Mouse (Mus musculus): ENCODE data around the gene Nrsn2.

The Nrsn2 gene

DNA sequence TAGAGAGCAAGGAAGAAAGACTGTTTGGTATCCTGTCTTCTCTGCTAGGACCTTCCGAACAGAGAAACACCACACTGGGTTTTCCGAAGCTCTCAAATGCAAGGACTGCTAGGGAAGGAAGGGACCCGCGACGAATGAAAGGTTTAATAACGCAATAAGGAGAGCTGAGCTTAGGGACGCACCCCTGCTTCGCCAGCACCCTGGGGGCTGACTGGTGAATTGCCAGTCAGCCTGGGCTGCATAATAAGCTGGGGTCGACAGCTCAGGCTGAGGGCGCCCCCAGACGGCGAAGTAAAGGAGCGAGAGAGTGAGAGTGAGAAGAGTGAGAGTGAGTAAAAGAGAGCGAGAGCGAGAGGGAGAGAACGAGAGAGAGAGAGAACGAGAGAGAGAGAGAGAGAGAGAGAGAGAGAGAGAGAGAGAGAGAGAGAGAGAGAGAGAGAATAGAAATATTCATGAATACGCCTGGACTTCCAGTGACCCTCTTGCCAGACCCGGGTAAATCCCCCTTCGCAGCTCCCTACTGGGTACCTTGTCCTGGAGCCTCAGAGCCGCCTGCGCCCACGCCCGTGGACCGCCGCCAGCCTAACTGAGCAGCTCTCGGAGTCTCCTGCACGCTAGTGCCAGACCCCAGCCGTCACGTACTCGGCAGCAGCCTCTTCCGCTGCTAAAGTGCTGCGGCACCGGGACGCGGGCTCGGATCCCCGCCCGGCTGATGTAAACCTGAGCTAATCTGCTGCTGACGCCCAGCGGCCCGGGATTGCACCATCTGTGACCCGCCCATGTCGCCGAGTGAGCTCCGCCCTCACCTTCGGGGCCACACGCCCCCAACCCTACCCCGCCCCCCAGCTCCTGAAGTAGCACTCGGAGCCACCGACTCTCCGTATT lies 32.9 kb downstream of the Nrsn2 start, which contains the start of gene Trib3:
TSS of gene Trib3 (minus strand) at position 704 of the 885 bp plus-strand sequence.
- in situ Hi-C loops (cut with MboI, MseI), result no loop called here

DNA sequence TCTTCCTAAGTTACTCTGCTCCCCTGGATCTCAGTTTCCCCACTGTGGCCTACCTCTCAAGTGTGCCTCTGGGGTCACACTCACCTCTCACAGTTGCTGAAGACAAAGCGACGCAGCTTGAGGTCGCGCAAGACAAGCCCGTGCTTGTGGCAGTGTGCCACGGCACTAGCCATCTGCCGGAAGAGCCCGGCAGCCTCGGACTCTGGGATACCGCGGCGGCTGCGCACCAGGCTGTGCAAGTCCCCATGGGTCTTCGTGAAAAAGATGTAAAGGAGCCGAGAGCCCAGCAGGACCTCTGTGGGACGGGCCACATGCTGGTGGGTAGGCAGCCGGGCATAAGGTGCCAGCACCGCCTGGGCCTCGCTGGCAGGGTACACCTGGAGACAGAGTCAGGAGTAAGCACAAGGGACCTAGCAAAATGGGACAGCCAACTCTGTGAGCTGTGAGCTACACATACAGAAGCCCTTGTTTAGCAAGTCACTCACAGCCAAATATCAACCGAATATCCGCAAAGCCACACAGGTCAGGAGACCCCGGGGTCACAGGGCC lies 36.7 kb downstream of the Nrsn2 start:
- in situ Hi-C loops (cut with MboI, MseI), result loop anchor here (5.0 kb wide), 1 partner anchor 47 kb away; the partner anchor contains the start of gene Tbc1d20

DNA sequence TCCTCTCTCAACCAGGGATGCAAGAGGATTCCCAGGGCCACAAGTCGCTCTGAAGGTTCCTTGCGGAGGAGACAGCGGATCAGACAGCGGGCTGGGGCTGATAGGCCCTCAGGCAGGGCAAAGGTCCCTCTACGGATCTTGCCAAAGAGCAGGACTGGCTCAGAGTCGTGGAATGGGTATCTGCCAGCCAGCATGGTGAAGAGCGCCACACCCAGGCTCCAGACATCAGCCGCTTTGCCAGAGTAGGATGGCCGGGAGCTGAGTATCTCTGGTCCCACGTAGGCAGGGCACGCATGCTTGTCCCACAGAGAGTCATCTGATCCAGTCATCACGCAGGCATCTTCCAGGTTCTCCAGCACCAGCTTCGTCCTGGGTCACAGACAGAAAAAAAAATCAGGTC lies 38.1 kb downstream of the Nrsn2 start:
- in situ Hi-C loops (cut with MboI, MseI), result loop anchor here (5.0 kb wide), 1 partner anchor 46 kb away; the partner anchor contains the start of gene Tbc1d20

DNA sequence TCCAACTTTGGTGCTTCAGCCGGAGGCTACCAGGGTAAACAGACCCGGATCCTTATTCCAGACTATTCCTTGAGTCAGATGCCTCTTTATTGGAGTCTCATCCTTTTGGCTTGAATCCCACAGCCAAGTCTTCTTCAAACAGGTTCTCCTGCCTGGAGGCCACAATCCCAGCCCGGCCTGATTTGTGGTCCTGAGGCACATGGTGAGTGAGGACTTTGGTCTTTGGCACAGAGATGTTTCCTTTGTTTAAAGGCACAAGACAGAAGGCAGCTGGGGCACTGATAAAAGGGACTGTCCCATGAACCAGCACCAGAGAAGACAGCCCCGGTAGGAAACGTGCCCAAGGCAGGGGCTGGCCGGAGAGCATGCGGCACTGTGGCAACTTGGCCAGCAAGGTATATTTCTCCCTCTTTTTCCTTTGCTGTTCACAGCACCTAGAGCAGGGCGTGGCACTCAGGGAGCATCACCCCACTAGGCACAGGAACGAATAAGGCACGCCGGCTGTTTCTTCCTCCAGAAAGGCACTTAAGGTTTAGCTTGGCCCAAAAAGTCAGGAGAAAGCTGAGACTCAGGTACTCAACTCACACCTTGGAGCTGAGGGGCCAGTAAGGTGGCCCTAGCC lies 38.7 kb downstream of the Nrsn2 start:
- in situ Hi-C loops (cut with MboI, MseI), result loop anchor here (5.0 kb wide), 1 partner anchor 45 kb away; the partner anchor contains the start of gene Tbc1d20

DNA sequence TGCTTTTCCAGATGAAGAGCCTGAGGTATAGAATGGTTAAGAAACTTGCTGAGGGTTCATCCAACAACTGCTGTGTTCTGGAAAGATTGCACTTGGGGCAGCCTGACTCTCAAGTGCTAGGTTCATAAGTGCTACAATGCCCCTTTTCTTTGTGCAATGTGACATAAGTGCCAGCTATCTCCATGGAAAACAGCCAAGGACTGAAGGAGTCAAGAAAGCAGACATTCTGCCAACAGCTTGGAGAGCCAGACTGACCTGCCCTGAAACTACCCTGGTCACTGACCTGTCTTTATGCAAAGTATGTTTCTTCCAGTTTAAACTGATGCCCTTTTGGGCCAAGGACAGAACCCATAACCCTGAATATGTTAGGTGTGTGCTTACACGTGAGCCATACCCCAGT lies 39.6 kb downstream of the Nrsn2 start:
- in situ Hi-C loops (cut with MboI, MseI), result loop anchor here (5.0 kb wide), 1 partner anchor 45 kb away; the partner anchor contains the start of gene Tbc1d20

DNA sequence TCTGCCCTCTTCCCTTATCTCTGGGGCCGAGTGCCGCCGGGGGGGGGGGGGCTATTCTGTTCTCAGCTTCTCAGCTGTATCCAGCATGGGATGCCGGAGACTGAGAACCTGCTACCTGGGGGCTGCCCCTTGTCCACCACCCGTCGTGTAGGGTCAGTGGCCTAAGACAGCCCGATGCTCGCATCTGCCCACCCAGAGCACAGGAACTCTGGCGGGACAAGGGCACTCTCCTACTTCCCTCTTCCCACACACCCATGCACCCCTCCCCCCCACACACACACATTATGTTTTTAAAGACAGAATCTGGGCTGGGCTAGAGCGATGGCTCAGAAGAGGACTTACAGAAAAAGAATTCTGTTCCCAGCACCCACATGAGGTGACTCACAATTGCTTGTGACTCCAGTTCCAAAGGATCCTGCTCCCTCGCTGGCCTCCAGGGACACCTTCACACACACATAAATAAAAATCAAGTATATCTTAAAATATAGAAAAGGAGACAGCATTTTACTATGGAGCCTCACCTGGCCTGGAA lies 41.1 kb downstream of the Nrsn2 start:
- in situ Hi-C loops (cut with MboI, MseI), result loop anchor here (5.0 kb wide), 1 partner anchor 43 kb away; the partner anchor contains the start of gene Tbc1d20

DNA sequence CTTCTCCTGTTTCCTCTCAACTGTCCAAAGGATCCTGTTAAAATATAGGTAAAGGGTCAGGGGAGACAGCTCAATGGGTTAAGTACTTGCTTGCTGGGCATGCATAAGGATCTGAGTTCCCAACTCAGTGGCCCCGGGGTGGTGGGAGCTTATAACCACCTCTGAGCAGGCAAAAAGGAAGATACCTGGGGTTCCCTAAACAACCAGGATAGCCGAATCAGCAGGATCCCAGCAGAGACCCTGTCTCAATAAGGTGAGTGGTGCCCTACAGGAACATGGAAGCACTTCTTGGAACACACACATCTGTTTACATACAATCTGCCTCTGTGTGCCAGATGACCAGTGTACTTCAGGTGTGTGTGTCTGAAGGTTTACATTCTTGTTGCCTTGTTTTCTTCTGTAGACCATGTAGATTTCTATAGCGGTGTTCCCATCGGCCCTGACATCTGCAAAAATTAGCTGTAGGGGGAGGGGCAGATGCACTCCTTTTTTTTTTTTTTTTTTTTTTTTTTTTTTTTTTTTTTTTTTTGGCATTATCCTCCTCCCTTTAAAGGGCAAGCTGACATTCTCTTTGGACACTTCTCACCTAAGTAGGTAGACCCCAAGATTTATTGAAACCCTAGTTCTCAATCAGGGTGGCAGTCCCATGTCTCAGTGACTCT lies 43.0 kb downstream of the Nrsn2 start:
- in situ Hi-C loops (cut with MboI, MseI), result no loop called here

DNA sequence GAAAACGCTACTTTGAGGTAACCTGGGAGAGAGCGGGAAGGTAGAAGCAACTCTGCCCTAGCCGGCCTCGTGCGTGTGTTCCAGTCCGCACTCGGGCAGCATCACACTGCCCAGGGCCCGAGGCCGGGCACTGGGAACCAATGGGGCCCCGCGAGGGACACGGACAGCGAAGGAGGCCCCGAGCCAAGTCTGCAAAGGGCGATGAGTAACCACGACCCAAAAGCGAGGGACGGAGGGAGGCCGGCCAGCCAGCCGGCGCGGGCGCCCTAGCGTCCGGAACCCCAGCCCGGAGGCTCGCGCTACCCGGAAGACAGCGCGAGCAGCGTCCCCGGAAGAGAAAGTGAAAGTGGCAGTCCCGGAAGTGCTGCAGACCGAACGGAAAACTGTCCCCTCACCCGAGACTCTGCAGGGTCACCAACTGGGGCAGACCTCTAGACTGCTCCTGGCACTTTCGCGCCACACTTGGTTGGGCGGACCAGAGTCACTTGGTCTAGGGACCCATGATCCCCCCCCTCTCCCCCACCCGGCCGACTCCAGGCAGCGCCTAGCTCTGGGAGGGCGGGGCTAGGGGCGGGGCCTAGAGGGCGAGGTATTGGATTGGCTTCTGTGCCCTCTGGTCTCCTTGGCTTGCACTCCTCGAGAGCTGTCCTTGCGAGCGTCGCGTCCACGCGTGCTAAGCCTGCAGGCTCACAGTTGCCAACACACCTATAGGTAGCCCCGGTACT lies 44.2 kb downstream of the Nrsn2 start, which contains the start of gene Rbck1:
TSS of gene Rbck1 (minus strand) at position 553 of the 725 bp plus-strand sequence.
- in situ Hi-C loops (cut with MboI, MseI), result no loop called here

DNA sequence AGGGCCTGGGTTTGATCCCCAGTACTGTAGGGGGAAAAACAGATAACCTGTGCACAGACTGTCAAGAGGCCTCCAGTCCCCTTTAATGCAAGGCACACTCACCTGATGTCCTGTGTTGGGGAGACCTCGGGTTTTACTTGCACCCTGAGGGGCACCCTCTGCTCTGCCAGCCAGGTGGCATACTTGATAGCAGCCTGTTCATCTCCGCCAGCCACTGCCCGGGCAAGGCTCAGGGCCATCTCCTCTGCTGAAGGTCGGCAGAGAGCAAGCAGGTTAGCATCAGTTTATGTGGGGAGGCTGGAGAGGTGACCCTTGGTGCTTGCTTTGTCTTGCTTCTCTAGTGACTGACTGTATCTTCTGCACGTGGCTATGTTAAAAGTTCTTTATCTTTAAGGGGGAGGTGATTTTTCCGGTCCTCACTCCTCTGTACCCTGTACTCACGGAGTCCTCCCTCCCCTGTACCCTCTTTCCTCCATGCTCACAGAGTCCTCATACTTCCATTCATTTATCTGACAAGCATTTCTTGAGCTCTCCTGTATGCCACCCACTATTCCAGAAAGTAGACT lies 45.5 kb downstream of the Nrsn2 start:
- in situ Hi-C loops (cut with MboI, MseI), result no loop called here

DNA sequence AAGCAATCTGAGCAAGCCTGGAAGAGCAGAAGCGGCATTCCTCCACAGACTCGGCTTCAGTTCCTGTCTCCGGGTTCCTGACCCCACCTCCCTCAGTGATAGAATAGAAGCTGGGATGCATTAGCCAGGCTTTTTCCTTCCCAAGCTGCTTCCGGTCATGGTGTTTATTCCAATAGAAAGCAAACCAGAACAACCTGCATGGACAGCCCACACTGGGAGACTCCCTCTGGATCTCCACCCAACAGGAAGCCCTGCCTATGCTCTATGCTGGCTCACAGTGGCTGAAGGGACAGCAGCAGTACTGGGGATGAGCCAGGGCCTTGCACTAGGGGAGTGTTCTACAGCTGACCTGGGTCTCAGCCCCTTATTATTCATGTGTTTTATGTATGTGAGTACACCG lies 48.5 kb downstream of the Nrsn2 start:
- in situ Hi-C loops (cut with MboI, MseI), result no loop called here

DNA sequence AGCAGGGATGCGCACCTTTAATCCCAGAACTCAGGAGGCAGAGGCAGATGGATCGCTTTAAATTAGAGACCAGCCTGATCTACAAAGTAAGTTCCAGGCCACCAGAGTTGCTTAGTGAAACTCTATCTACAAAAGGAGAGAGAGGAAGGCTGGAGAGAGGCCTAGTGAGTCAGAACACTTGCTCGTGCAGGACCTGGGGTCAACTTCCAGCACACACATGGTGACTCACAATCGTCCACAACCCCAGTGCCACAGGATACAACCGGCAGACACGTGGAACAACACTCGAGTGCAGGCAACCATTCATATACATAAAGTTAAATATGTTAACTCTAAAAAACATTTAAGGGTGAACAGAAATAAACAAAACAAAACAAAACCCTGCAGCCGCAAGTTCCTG lies 49.8 kb downstream of the Nrsn2 start:
- in situ Hi-C loops (cut with MboI, MseI), result no loop called here

DNA sequence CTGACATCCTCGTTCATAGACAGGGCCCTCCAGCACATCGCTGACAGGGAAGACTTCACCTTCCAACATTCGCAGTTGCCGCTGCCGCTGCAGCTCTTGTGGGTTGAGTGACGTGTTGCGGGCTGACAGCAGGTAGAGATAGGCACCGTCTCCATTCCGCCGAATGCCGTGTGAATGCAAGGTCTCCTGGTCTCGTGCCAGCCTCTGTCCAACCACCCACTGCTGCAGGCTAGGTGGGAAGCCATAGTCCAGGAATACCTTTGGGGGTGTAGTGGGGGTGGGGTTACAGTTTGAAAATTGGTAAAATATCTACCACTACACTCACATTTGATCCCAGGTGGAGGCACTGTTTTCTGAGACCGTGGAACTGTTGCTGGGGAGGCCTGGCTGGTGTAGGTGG lies 50.3 kb downstream of the Nrsn2 start:
- in situ Hi-C loops (cut with MboI, MseI), result no loop called here

DNA sequence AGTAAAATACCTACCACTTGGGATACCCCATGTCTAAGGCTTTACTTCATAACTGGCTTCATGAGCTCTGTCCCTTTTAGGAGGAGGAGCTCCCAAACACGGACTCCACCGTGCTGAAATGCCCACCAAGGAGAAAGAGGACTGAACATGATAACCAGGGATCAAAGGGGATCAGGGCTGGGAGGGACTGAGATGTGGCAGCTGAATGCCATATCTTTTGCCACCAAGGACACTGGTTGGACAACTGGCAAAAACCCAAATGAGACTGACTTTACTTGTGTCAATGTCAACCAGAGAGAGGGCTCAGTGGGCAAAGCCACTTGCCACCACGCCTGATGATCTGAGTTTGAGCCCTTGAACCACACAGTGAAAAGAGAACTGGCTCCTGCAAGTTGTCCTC lies 51.6 kb downstream of the Nrsn2 start:
- in situ Hi-C loops (cut with MboI, MseI), result no loop called here

DNA sequence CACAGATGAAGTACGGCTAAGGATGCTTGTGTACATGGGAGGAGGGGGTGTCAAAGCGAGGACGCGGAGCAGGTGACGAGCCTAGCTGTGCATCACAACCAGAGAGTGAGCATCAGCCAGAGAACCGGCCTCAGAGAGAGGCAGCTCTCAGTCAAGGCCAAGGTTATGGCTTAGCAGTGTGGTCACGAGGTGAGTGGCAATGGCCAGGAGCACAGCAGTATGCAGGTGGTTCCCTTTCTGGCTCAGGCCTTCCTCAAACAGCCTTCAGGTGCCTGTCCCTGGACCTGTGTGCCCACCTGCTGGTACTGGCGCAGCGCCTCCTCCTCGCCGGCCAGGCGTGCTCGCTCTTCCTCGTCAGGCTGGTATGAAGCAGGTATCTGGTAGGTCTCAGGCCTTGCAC lies 52.5 kb downstream of the Nrsn2 start:
- in situ Hi-C loops (cut with MboI, MseI), result no loop called here

DNA sequence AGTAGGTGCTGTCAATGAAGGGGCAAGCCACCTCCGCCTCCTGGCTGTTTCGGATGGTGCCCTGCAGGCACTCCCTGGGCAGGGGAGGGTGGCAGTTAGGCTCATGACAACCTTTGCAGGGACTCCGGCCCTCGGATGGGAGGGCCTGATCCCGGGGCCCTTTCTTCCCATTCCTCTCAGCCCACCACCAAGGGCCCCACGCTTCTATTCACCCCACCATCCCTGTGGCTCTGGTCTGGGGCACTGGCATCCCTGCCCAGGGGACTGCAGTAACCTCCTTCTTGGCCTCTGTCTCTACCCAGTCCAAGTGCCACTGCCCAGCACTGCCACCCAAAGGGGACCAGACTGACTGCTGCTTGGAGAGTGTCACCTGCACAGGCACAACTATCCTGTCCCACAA lies 54.2 kb downstream of the Nrsn2 start:
- in situ Hi-C loops (cut with MboI, MseI), result no loop called here

DNA sequence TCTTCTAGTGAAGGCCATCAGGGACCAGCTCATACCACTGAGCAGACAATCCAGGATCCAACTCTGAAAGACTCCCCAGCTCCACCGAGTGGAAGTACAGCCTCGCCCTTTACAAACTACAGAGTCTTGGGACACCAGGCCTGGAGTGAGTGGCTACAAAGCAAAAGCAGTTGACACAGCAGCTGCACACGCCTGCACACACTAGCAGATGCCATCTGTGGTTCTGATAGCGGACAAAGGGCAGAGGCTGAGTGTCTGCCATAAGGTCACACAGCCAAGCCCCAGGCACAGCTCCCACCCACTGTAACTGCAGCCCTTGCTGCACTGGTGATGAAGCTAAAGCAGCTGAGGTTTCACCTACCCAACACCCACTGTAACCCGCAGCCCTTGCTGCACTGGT lies 54.9 kb downstream of the Nrsn2 start:
- in situ Hi-C loops (cut with MboI, MseI), result no loop called here
